Mouse (Mus musculus) MEL (cell line): ENCODE data around the gene Rab23. TPM values are rescaled to one million over a fixed set of nuclear protein-coding genes. Genes with fewer than 3 reads are reported as not detected.

Source experiments
- DNase-seq: peaks from one replicate; pipeline ENCODE4 v3.0.0; 2011; ENCODE audit warnings: low read depth, low spot score
- H3K27ac ChIP-seq: 2 replicates; pipeline ENCODE4 v1.5.1; 2012; ENCODE audit warnings: low read depth, mild to moderate bottlenecking, control low read depth, low read length, moderate library complexity; ENCODE audit not compliant: control insufficient read depth
- H3K27me3 ChIP-seq, 2 experiments: fragments of 150-350 bp in 1 of 2; sonication (generic) in 1 of 2; 2 replicates each; pipeline ENCODE4 v1.6.1; 2012; ENCODE audit warnings: low read length in 2 of 2, mild to moderate bottlenecking in 2 of 2, improper control_type of control experiment in 1 of 2, moderate library complexity in 1 of 2; ENCODE audit not compliant: insufficient read depth in 2 of 2, control insufficient read depth in 1 of 2
- H3K36me3 ChIP-seq, 2 experiments: 2 replicates each; pipeline ENCODE4 v1.6.1; 2012 to 2014; ENCODE audit warnings: low read length in 2 of 2, improper control_type of control experiment in 1 of 2, inconsistent platforms in 1 of 2, mild to moderate bottlenecking in 1 of 2; ENCODE audit not compliant: insufficient read depth in 2 of 2, control insufficient read depth in 1 of 2
- H3K4me1 ChIP-seq, 2 experiments: fragments of 150-350 bp in 1 of 2; sonication (generic) in 1 of 2; 2 replicates each; pipeline ENCODE4 v1.6.1; 2012; ENCODE audit warnings: low read length in 2 of 2, improper control_type of control experiment in 1 of 2, mild to moderate bottlenecking in 1 of 2; ENCODE audit not compliant: insufficient read depth in 2 of 2, control insufficient read depth in 1 of 2
- H3K4me3 ChIP-seq, 2 experiments: fragments of 150-350 bp in 1 of 2; sonication (generic) in 1 of 2; 2 replicates each; pipeline ENCODE4 v1.5.1; 2012; ENCODE audit warnings: low read depth in 2 of 2, low read length in 2 of 2, mild to moderate bottlenecking in 2 of 2, moderate library complexity in 2 of 2, control low read depth in 1 of 2, improper control_type of control experiment in 1 of 2; ENCODE audit not compliant: control insufficient read depth in 1 of 2, insufficient read depth in 1 of 2
- H3K79me2 ChIP-seq: 2 replicates; pipeline ENCODE4 v1.6.1; 2012; ENCODE audit warnings: mild to moderate bottlenecking, low read length, moderate library complexity; ENCODE audit not compliant: control insufficient read depth, poor library complexity, insufficient read depth
- H3K9ac ChIP-seq: 2 replicates; pipeline ENCODE4 v1.6.1; 2012; ENCODE audit warnings: low read depth, mild to moderate bottlenecking, control low read depth, low read length, moderate library complexity; ENCODE audit not compliant: control insufficient read depth, poor library complexity, severe bottlenecking
- H3K9me3 ChIP-seq: fragments of 150-350 bp; sonication (generic); replicated peaks from 2 replicates; pipeline ENCODE4 v1.6.1; 2012; ENCODE audit warnings: mild to moderate bottlenecking, low read length, improper control_type of control experiment, moderate library complexity; ENCODE audit not compliant: insufficient read depth
- CHD1 ChIP-seq: IDR thresholded peaks from 2 replicates; pipeline ENCODE4 v1.6.1; 2012; ENCODE audit warnings: low read depth, mild to moderate bottlenecking, inconsistent platforms, low read length, improper control_type of control experiment
- CTCF ChIP-seq, 3 experiments: IDR thresholded peaks in 2 of 3; conservative IDR thresholded peaks in 1 of 3; 2 replicates each; pipeline ENCODE4 v1.5.1; 2011 to 2012; ENCODE audit warnings: low read length in 3 of 3, low read depth in 2 of 3, mild to moderate bottlenecking in 2 of 3, improper control_type of control experiment in 1 of 3, inconsistent platforms in 1 of 3, mixed read lengths in 1 of 3, moderate library complexity in 1 of 3; ENCODE audit not compliant: control insufficient read depth in 1 of 3, insufficient read depth in 1 of 3, poor library complexity in 1 of 3, severe bottlenecking in 1 of 3
- ELF1 ChIP-seq: IDR thresholded peaks from 2 replicates; pipeline ENCODE4 v1.6.1; 2014; ENCODE audit warnings: low read depth, mild to moderate bottlenecking, inconsistent platforms, low read length, improper control_type of control experiment, moderate library complexity
- EP300 ChIP-seq, 2 experiments: IDR thresholded peaks; 2 replicates each; pipeline ENCODE4 v1.6.1; 2011; ENCODE audit warnings: improper control_type of control experiment in 2 of 2, low read length in 2 of 2, low read depth in 1 of 2, mild to moderate bottlenecking in 1 of 2
- GABPA ChIP-seq: IDR thresholded peaks from 2 replicates; pipeline ENCODE4 v1.6.1; 2012; ENCODE audit warnings: low read depth, mild to moderate bottlenecking, inconsistent platforms, low read length, improper control_type of control experiment, moderate library complexity
- GATA1 ChIP-seq: IDR thresholded peaks from 2 replicates; pipeline ENCODE4 v1.6.1; 2011; ENCODE audit warnings: low read depth, low read length, improper control_type of control experiment
- HCFC1 ChIP-seq: IDR thresholded peaks from 2 replicates; pipeline ENCODE4 v1.6.1; 2012; ENCODE audit warnings: low read depth, mild to moderate bottlenecking, inconsistent platforms, low read length, improper control_type of control experiment, moderate library complexity
- KAT2A ChIP-seq: conservative IDR thresholded peaks from 2 replicates; pipeline ENCODE4 v1.6.1; 2012; ENCODE audit warnings: low read depth, low read length, improper control_type of control experiment, inconsistent platforms
- MAFK ChIP-seq: IDR thresholded peaks from 2 replicates; pipeline ENCODE4 v1.6.1; 2011; ENCODE audit warnings: low read depth, mild to moderate bottlenecking, low read length, improper control_type of control experiment, borderline replicate concordance
- MEF2A ChIP-seq: IDR thresholded peaks from 2 replicates; pipeline ENCODE4 v1.6.1; 2014; ENCODE audit warnings: low read depth, mild to moderate bottlenecking, inconsistent platforms, low read length, improper control_type of control experiment; ENCODE audit not compliant: poor library complexity, insufficient replicate concordance, severe bottlenecking; ENCODE audit errors: extremely low read depth
- MXI1 ChIP-seq: IDR thresholded peaks from 2 replicates; pipeline ENCODE4 v1.6.1; 2011; ENCODE audit warnings: mild to moderate bottlenecking, low read depth, low read length, improper control_type of control experiment
- MYB ChIP-seq: IDR thresholded peaks from 2 replicates; pipeline ENCODE4 v1.6.1; 2011; ENCODE audit warnings: mild to moderate bottlenecking, low read depth, low read length, improper control_type of control experiment
- MYC ChIP-seq: IDR thresholded peaks from 2 replicates; pipeline ENCODE4 v1.6.1; 2011; ENCODE audit warnings: low read depth, mild to moderate bottlenecking, low read length, improper control_type of control experiment, moderate library complexity
- NRF1 ChIP-seq: IDR thresholded peaks from 2 replicates; pipeline ENCODE4 v1.6.1; 2014; ENCODE audit warnings: low read depth, mild to moderate bottlenecking, inconsistent platforms, low read length, improper control_type of control experiment, moderate library complexity; ENCODE audit not compliant: poor library complexity, insufficient read depth, severe bottlenecking
- POLR2AphosphoS5 ChIP-seq: IDR thresholded peaks from 2 replicates; pipeline ENCODE4 v1.6.1; 2012; ENCODE audit warnings: low read depth, borderline replicate concordance, mild to moderate bottlenecking, inconsistent platforms, low read length, moderate library complexity, mixed read lengths
- RAD21 ChIP-seq: IDR thresholded peaks from 2 replicates; pipeline ENCODE4 v1.6.1; 2011; ENCODE audit warnings: mild to moderate bottlenecking, low read depth, low read length, improper control_type of control experiment
- RCOR1 ChIP-seq: IDR thresholded peaks from 2 replicates; pipeline ENCODE4 v1.6.1; 2012; ENCODE audit warnings: low read depth, mild to moderate bottlenecking, inconsistent platforms, low read length, improper control_type of control experiment
- SIN3A ChIP-seq: IDR thresholded peaks from 2 replicates; pipeline ENCODE4 v1.6.1; 2012; ENCODE audit warnings: low read length, improper control_type of control experiment, inconsistent platforms
- SMC3 ChIP-seq: IDR thresholded peaks from 2 replicates; pipeline ENCODE4 v1.6.1; 2011; ENCODE audit warnings: low read depth, low read length, improper control_type of control experiment
- TBP ChIP-seq: IDR thresholded peaks from 2 replicates; pipeline ENCODE4 v1.8.0; 2011; ENCODE audit warnings: low read depth, low read length, improper control_type of control experiment
- USF1 ChIP-seq: IDR thresholded peaks from 2 replicates; pipeline ENCODE4 v1.6.1; 2014; ENCODE audit warnings: low read depth, mild to moderate bottlenecking, inconsistent platforms, low read length, improper control_type of control experiment, moderate library complexity
- ZC3H11A ChIP-seq: IDR thresholded peaks from 2 replicates; pipeline ENCODE4 v1.6.1; 2012; ENCODE audit warnings: low read depth, mild to moderate bottlenecking, inconsistent platforms, low read length, improper control_type of control experiment
- polyA plus RNA-seq, 2 experiments: library from polyadenylated mRNA; stranded (reverse) in 1 of 2; unstranded in 1 of 2; fragments of >175 nt in 1 of 2; fragments of >200 nt in 1 of 2; gene quantifications; 2 replicates each; pipeline versions ENCODE4 v1.2.1 to v1.2.4; 2012; ENCODE audit warnings: low replicate concordance in 2 of 2, low read depth in 1 of 2; ENCODE audit not compliant: insufficient read length in 2 of 2, insufficient read depth in 1 of 2, missing spikeins in 1 of 2
- total RNA-seq: library from RNA; depleted of rRNA; stranded (reverse); fragments of 300-350 nt; gene quantifications from 2 replicates; pipeline ENCODE4 v1.2.3, GENCODE M21; 2012

Rab23 gene
- total and polyA plus RNA-seq, 3 experiments: 3.2 to 9.9 TPM; not detected in 1

DNA sequence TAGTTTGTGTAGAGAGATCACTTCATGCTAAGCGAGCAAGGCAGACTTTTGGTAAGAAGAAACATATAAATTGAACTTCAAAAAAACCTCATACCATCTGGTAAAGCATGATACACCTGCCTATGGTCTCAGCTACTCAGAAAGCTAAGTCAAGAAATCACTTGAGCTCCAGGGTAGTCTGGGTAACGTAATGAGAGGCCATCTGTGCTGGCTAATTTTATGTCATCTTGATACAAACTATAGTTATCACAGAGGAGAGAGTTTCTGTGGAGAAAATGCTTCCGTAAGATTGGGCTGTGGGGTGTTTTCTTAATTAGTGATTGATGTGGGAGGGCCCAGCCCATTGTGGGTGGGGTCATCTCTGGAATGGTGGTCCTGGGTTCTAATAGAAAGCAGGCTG, 25.8 kb upstream of the Rab23 start:
- Histone ChIP-seq H3K4me3 (no peak overlapping the region), H3K4me1 (no peaks in the 10 kb centered on the region), H3K27ac (no peak overlapping the region), H3K9ac (no peak overlapping the region), H3K79me2 (no peaks in the 10 kb centered on the region), H3K27me3 (peaks cover 0 to 4% of the 10 kb centered on the region in 2 experiments; a peak in 3 of 4 replicates), H3K9me3 (no peaks in the 10 kb centered on the region), H3K36me3 (no peaks in the 10 kb centered on the region)
- TF ChIP-seq MYB (no peak), MXI1 (no peak), CHD1 (no peak), RAD21 (no peak), MYC (no peak), RCOR1 (no peak), ZC3H11A (no peak), KAT2A (no peak), USF1 (no peak), SMC3 (no peak), CTCF (IDR thresholded peaks at IDR 0.05 in 2 of 3, conservative IDR thresholded peaks at IDR 0.05 in 1 of 3; ENCODE audit: control insufficient read depth in 1 of 3, insufficient read depth in 1 of 3, low read depth in 2 of 3, low read length in 3 of 3, poor library complexity in 1 of 3, severe bottlenecking in 1 of 3) (no peak), GABPA (no peak), ELF1 (no peak), SIN3A (no peak), EP300 (IDR thresholded peaks at IDR 0.05; ENCODE audit: low read depth in 1 of 2, low read length in 2 of 2) (no peak), NRF1 (no peak)
- no peak for DNase-seq

DNA sequence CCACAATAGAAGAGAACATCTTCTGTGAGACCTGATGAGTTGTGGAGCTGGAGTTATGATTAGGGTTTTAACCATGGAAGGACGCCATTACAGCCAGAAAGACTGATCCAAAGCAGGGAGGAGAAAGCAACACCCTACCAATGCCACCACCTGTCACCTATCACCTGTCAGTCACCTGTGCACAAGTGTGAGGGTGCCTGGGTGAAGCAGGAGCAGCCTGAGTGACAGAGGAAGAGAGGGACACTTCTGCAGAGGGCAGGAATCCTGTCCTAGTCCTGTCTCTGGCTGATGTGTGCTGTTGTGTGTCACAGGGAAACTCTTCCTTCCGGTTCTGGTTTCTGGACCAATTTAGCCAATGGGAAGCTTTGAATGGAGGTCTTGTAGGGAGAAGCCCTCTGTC, 23.7 kb upstream of the Rab23 start:
- H3K27ac ChIP-seq: no peak overlapping the region
- DNase-seq: no peak
- no peaks in the 10 kb centered on the region for H3K79me2 ChIP-seq
- H3K4me1 ChIP-seq: no peaks in the 10 kb centered on the region
- no peaks in the 10 kb centered on the region for H3K36me3 ChIP-seq
- H3K27me3 ChIP-seq: peaks cover 0 to 2% of the 10 kb centered on the region in 2 experiments; a peak in 2 of 4 replicates
- H3K4me3 ChIP-seq: no peak overlapping the region
- no peak overlapping the region for H3K9ac ChIP-seq
- H3K9me3 ChIP-seq: no peaks in the 10 kb centered on the region
- TF ChIP-seq KAT2A: no peak
- no peak for TF ChIP-seq POLR2AphosphoS5
- TF ChIP-seq CHD1: no peak
- TF ChIP-seq HCFC1: no peak
- TF ChIP-seq MAFK: no peak
- no peak for TF ChIP-seq MEF2A
- no peak for TF ChIP-seq TBP
- TF ChIP-seq GATA1: no peak
- TF ChIP-seq, all 39 proteins: peak for 0
